Comparison of ENCODE assay signal across 18 mouse cellular contexts in genomic region chr4:65620125-65620524, GRCm38 (mm10).
"Had no signal": no experiment of that assay in that cellular context is flagged by ENCODE, and none has a peak within 500 bp of the region (broad histone marks: within the 10 kb centered on the region; RNA-seq: fewer than 3 reads in every experiment).

No protein-coding gene starts in this region.

- H3K4me3 ChIP-seq: liver, embryonic 13.5 days; liver, embryonic 15.5 days; megakaryocyte, embryonic 14.5 days; midbrain, embryonic 13.5 days; midbrain, embryonic 15.5 days; neural tube, embryonic 12.5 days; stomach, embryonic 15.5 days had no signal

- H3K9me3 ChIP-seq: liver, embryonic 13.5 days; liver, embryonic 15.5 days; megakaryocyte, embryonic 14.5 days; midbrain, embryonic 13.5 days; midbrain, embryonic 15.5 days; neural tube, embryonic 12.5 days; stomach, embryonic 15.5 days had no signal

- H3K27ac ChIP-seq: liver, embryonic 13.5 days; liver, embryonic 15.5 days; macrophage; midbrain, embryonic 13.5 days; midbrain, embryonic 15.5 days; neural tube, embryonic 12.5 days; stomach, embryonic 15.5 days; stomach, postnatal 0 days had no signal

- H3K4me1 ChIP-seq: liver, embryonic 13.5 days; liver, embryonic 15.5 days; midbrain, embryonic 13.5 days; midbrain, embryonic 15.5 days; neural tube, embryonic 12.5 days; stomach, embryonic 15.5 days had no signal

- ATAC-seq: liver, postnatal 0 days; midbrain, embryonic 13.5 days; midbrain, embryonic 15.5 days had no signal

- H3K4me2 ChIP-seq: liver, embryonic 11.5 days; liver, embryonic 13.5 days; liver, embryonic 15.5 days; midbrain, embryonic 11.5 days; midbrain, embryonic 13.5 days; midbrain, embryonic 15.5 days; neural tube, embryonic 12.5 days; stomach, embryonic 15.5 days had no signal

- DNase-seq: liver, embryonic 13.5 days; liver, postnatal 0 days; lung, adult 2 months; lung, postnatal 10 days; right cerebral cortex, postnatal 14 days; thymus, adult 2 months; thymus, postnatal 25 days; thymus, postnatal 4 days had no signal

- H3K27me3 ChIP-seq: liver, embryonic 13.5 days; liver, embryonic 15.5 days; megakaryocyte, embryonic 14.5 days; midbrain, embryonic 13.5 days; midbrain, embryonic 15.5 days; neural tube, embryonic 12.5 days; stomach, embryonic 15.5 days had no signal

- H3K9ac ChIP-seq: liver, embryonic 13.5 days; liver, embryonic 15.5 days; liver, postnatal 0 days; midbrain, embryonic 13.5 days; midbrain, embryonic 15.5 days; neural tube, embryonic 12.5 days; stomach, embryonic 15.5 days had no signal
